Comparison of ENCODE assay signal across 12 mouse cellular contexts in the genomic region with DNA sequence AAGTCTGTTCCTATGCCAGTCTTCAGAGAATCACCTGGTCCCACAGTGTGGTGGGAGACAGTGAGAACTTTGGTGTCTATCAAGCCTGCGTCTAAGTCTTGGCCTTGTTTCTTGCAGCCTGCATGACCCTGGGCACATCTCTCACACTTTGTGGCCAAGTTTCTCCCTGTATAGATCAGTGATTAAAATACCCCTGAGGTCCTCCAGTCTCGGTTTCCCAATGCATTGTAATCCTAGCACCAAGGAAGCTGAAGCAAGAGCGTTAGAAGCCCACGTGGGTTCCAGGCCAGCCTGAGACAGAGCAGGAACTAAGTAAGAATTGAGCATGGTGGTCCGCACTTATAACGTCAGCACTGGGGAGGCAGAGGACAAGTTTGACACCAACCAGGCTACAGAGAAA.
"Had no signal": no experiment of that assay in that cellular context is flagged by ENCODE, and none has a peak within 500 bp of the region (broad histone marks: within the 10 kb centered on the region; RNA-seq: fewer than 3 reads in every experiment).

No protein-coding gene starts in this region.

- DNase-seq: retina, postnatal 1 day; right cerebral cortex, adult 18-20 months; right cerebral cortex, postnatal 14 days; right cerebral cortex, postnatal 25 days; right cerebral cortex, postnatal 4 days; spleen, adult 18-20 months; thymus, adult 18-20 months; thymus, adult 2 months; thymus, postnatal 14 days; thymus, postnatal 25 days; thymus, postnatal 36 days; thymus, postnatal 4 days had no signal
